Mouse (Mus musculus) hindbrain, embryonic 12.5 days (tissue): ENCODE data around the gene Adgrb3. TPM values are rescaled to one million over a fixed set of nuclear protein-coding genes. Genes with fewer than 3 reads are reported as not detected.

Experiments
- ATAC-seq: fragments of 200-750 bp; cut with Nextera tagmentation; 2 replicates; pipeline ENCODE4 v1.8.0; 2017; ENCODE audit warnings: moderate TSS enrichment; ENCODE audit not compliant: low FRiP score
- H3K27ac ChIP-seq: fragments of 300-500 bp; sonication (generic); 2 replicates; pipeline ENCODE4 v1.5.1; 2016; ENCODE audit warnings: mild to moderate bottlenecking
- H3K27me3 ChIP-seq: fragments of 300-500 bp; sonication (generic); 2 replicates; pipeline ENCODE4 v1.6.1; 2016; ENCODE audit warnings: mild to moderate bottlenecking
- H3K36me3 ChIP-seq: fragments of 300-500 bp; sonication (generic); 2 replicates; pipeline ENCODE4 v1.6.1; 2016; ENCODE audit warnings: mild to moderate bottlenecking
- H3K4me1 ChIP-seq: fragments of 300-500 bp; sonication (generic); 2 replicates; pipeline ENCODE4 v1.6.1; 2016
- H3K4me2 ChIP-seq: fragments of 300-500 bp; sonication (generic); replicated peaks from 2 replicates; pipeline ENCODE4 v1.6.1; 2016; ENCODE audit warnings: mild to moderate bottlenecking
- H3K4me3 ChIP-seq: fragments of 300-500 bp; sonication (generic); 2 replicates; pipeline ENCODE4 v1.5.1; 2016; ENCODE audit warnings: mild to moderate bottlenecking
- H3K9ac ChIP-seq: fragments of 300-500 bp; sonication (generic); 2 replicates; pipeline ENCODE4 v1.6.1; 2016; ENCODE audit warnings: mild to moderate bottlenecking, moderate library complexity
- H3K9me3 ChIP-seq: fragments of 300-500 bp; sonication (generic); replicated peaks from 2 replicates; pipeline ENCODE4 v1.6.1; 2016; ENCODE audit warnings: mild to moderate bottlenecking
- WGBS: fragments of 180-500 bp; shearing (Covaris S2); methylation state at CpG from one replicate; pipeline ENCODE4 v1.1.7; 2016; 5-methylcytosine and 5-hydroxymethylcytosine counted together
- polyA plus RNA-seq: library from polyadenylated mRNA; unstranded; fragments of >200 nt; fragmentation: Nextera tagmentation; extraction: Ambion mirVana; gene quantifications from 2 replicates; pipeline ENCODE4 v1.2.1, GENCODE M21; 2016

Adgrb3 gene
- polyA plus RNA-seq, 1 experiment from 2014 or later: 22.4 TPM

GRCm38 (mm10) chr1:25132150-25132824, 697.2 kb downstream of the Adgrb3 start:
- no peaks in the 10 kb centered on the region for H3K27me3 ChIP-seq
- no peak overlapping the region for H3K9ac ChIP-seq
- H3K36me3 ChIP-seq: no peaks in the 10 kb centered on the region
- no peak overlapping the region for H3K4me2 ChIP-seq
- H3K9me3 ChIP-seq: no peaks in the 10 kb centered on the region
- H3K4me3 ChIP-seq: no peak overlapping the region
- no peaks in the 10 kb centered on the region for H3K4me1 ChIP-seq
- no peak overlapping the region for H3K27ac ChIP-seq
- no peak for ATAC-seq
- 67% methylated on average over 4 of the region's 4 CpGs for WGBS

- Histone ChIP-seq H3K4me3 (no peak overlapping the region), H3K36me3 (no peaks in the 10 kb centered on the region), H3K27me3 (no peaks in the 10 kb centered on the region), H3K4me2 (no peak overlapping the region), H3K9me3 (no peaks in the 10 kb centered on the region), H3K27ac (no peak overlapping the region), H3K4me1 (no peaks in the 10 kb centered on the region), H3K9ac (no peak overlapping the region)
- WGBS: 83% methylated on average over 11 of the region's 11 CpGs
- ATAC-seq: no peak
Measured at GRCm38 (mm10) chr1:25115512-25115911, 714.0 kb downstream of the Adgrb3 start.

GRCm38 (mm10) chr1:25107500-25108101, 721.9 kb downstream of the Adgrb3 start:
- peak overlapping the region; percentile 48 for H3K27ac ChIP-seq
- no peak for ATAC-seq
- no peaks in the 10 kb centered on the region for H3K27me3 ChIP-seq
- peaks cover 7% of the 10 kb centered on the region; the same call in 1 of the 2 replicates for H3K4me1 ChIP-seq
- WGBS: 51% methylated on average over 3 of the region's 3 CpGs
- H3K9me3 ChIP-seq: no peaks in the 10 kb centered on the region
- no peak overlapping the region for H3K4me3 ChIP-seq
- no peaks in the 10 kb centered on the region for H3K36me3 ChIP-seq
- no peak overlapping the region for H3K4me2 ChIP-seq
- H3K9ac ChIP-seq: no peak overlapping the region

- Histone ChIP-seq H3K4me2 (no peak overlapping the region), H3K9me3 (no peaks in the 10 kb centered on the region), H3K27me3 (no peaks in the 10 kb centered on the region), H3K4me3 (no peak overlapping the region), H3K9ac (no peak overlapping the region), H3K36me3 (no peaks in the 10 kb centered on the region), H3K4me1 (peaks cover 7% of the 10 kb centered on the region; the same call in 1 of the 2 replicates), H3K27ac (no peak overlapping the region)
- WGBS: 71% methylated on average over 6 of the region's 6 CpGs
- no peak for ATAC-seq
Measured at GRCm38 (mm10) chr1:25106679-25107078, 722.8 kb downstream of the Adgrb3 start.

GRCm38 (mm10) chr1:25105367-25105766, 724.1 kb downstream of the Adgrb3 start:
- H3K4me3 ChIP-seq: no peak overlapping the region
- no peak overlapping the region for H3K27ac ChIP-seq
- no peaks in the 10 kb centered on the region for H3K27me3 ChIP-seq
- WGBS: 67% methylated on average over 4 of the region's 4 CpGs
- no peak overlapping the region for H3K9ac ChIP-seq
- no peaks in the 10 kb centered on the region for H3K36me3 ChIP-seq
- H3K9me3 ChIP-seq: no peaks in the 10 kb centered on the region
- H3K4me2 ChIP-seq: no peak overlapping the region
- no peak for ATAC-seq
- peaks cover 7% of the 10 kb centered on the region; the same call in 1 of the 2 replicates for H3K4me1 ChIP-seq

GRCm38 (mm10) chr1:25088010-25088719, 741.3 kb downstream of the Adgrb3 start:
- 24% methylated on average over 5 of the region's 5 CpGs for WGBS
- Histone ChIP-seq H3K4me3 (no peak overlapping the region), H3K27me3 (no peaks in the 10 kb centered on the region), H3K9ac (no peak overlapping the region), H3K27ac (peak overlapping the region; percentile 40; the same call in 1 of the 2 replicates), H3K4me1 (peaks cover 9% of the 10 kb centered on the region), H3K36me3 (no peaks in the 10 kb centered on the region), H3K9me3 (no peaks in the 10 kb centered on the region), H3K4me2 (no peak overlapping the region)
- no peak for ATAC-seq

GRCm38 (mm10) chr1:25085616-25086372, 743.7 kb downstream of the Adgrb3 start:
- WGBS: 56% methylated on average over 14 of the region's 14 CpGs

GRCm38 (mm10) chr1:25082377-25082776, 747.1 kb downstream of the Adgrb3 start:
- Histone ChIP-seq H3K27me3 (no peaks in the 10 kb centered on the region), H3K36me3 (no peaks in the 10 kb centered on the region), H3K27ac (no peak overlapping the region), H3K4me3 (no peak overlapping the region), H3K9me3 (no peaks in the 10 kb centered on the region), H3K4me1 (0 out of 2 replicates have a peak, but pooled peaks cover 2% of the 10 kb centered on the region), H3K9ac (no peak overlapping the region), H3K4me2 (no peak overlapping the region)
- no peak for ATAC-seq
- 68% methylated on average over 8 of the region's 8 CpGs for WGBS

More at GRCm38 (mm10) chr1:25085616-25086372, 743.7 kb downstream of the Adgrb3 start:
- Histone ChIP-seq H3K9ac (no peak overlapping the region), H3K9me3 (no peaks in the 10 kb centered on the region), H3K4me1 (peaks cover 9% of the 10 kb centered on the region), H3K27me3 (no peaks in the 10 kb centered on the region), H3K27ac (no peak overlapping the region; the same call in none of the 2 replicates), H3K4me3 (no peak overlapping the region), H3K4me2 (0 out of 2 replicates have a peak overlapping the region, but pooled peaks have one; percentile 1), H3K36me3 (no peaks in the 10 kb centered on the region)
- ATAC-seq: no peak; the same call in 1 of the 2 replicates

- Histone ChIP-seq H3K4me3 (no peak overlapping the region), H3K27ac (no peak overlapping the region), H3K4me1 (0 out of 2 replicates have a peak, but pooled peaks cover 2% of the 10 kb centered on the region), H3K9me3 (no peaks in the 10 kb centered on the region), H3K4me2 (no peak overlapping the region), H3K36me3 (no peaks in the 10 kb centered on the region), H3K27me3 (no peaks in the 10 kb centered on the region), H3K9ac (no peak overlapping the region)
- ATAC-seq: no peak
- WGBS: 71% methylated on average over 4 of the region's 4 CpGs
Measured at GRCm38 (mm10) chr1:25081265-25081849, 748.1 kb downstream of the Adgrb3 start.

- Histone ChIP-seq H3K9ac (no peak overlapping the region), H3K4me2 (no peak overlapping the region), H3K27me3 (no peaks in the 10 kb centered on the region), H3K27ac (no peak overlapping the region), H3K36me3 (no peaks in the 10 kb centered on the region), H3K9me3 (no peaks in the 10 kb centered on the region), H3K4me1 (no peaks in the 10 kb centered on the region), H3K4me3 (no peak overlapping the region)
- 85% methylated on average over 2 of the region's 2 CpGs for WGBS
- ATAC-seq: no peak
Measured at GRCm38 (mm10) chr1:25079395-25079794, 750.1 kb downstream of the Adgrb3 start.

- no peak overlapping the region for H3K4me3 ChIP-seq
- no peaks in the 10 kb centered on the region for H3K4me1 ChIP-seq
- no peaks in the 10 kb centered on the region for H3K36me3 ChIP-seq
- H3K27me3 ChIP-seq: no peaks in the 10 kb centered on the region
- H3K9ac ChIP-seq: no peak overlapping the region
- H3K9me3 ChIP-seq: no peaks in the 10 kb centered on the region
- ATAC-seq: 0 out of 2 replicates have a peak, but pooled peaks have one; percentile 64
- 42% methylated on average over 5 of the region's 5 CpGs for WGBS
- H3K4me2 ChIP-seq: no peak overlapping the region
- H3K27ac ChIP-seq: no peak overlapping the region
Measured at GRCm38 (mm10) chr1:25075952-25076351, 753.6 kb downstream of the Adgrb3 start.
